Mouse (Mus musculus) neural tube, embryonic 13.5 days (tissue): Measurements from ENCODE around the gene Tcf7l1. TPM values are rescaled to one million over a fixed set of nuclear protein-coding genes. Genes with fewer than 3 reads are reported as not detected.

Experiments
- ATAC-seq: fragments of 200-750 bp; cut with Nextera tagmentation; 2 replicates; pipeline ENCODE4 v1.8.0; 2017; ENCODE audit warnings: low read depth, mild to moderate bottlenecking, moderate TSS enrichment, moderate library complexity
- H3K27ac ChIP-seq: fragments of 300-500 bp; sonication (generic); replicated peaks from 2 replicates; pipeline ENCODE4 v1.5.1; 2015; ENCODE audit warnings: moderate library complexity, mild to moderate bottlenecking, inconsistent platforms
- H3K27me3 ChIP-seq: fragments of 300-500 bp; sonication (generic); 2 replicates; pipeline ENCODE4 v1.6.1; 2015; ENCODE audit warnings: mild to moderate bottlenecking, inconsistent platforms
- H3K36me3 ChIP-seq: fragments of 300-500 bp; sonication (generic); 2 replicates; pipeline ENCODE4 v1.6.1; 2015; ENCODE audit warnings: mild to moderate bottlenecking, inconsistent platforms
- H3K4me1 ChIP-seq: fragments of 300-500 bp; sonication (generic); replicated peaks from 2 replicates; pipeline ENCODE4 v1.6.1; 2015; ENCODE audit warnings: inconsistent platforms
- H3K4me2 ChIP-seq: fragments of 300-500 bp; sonication (generic); 2 replicates; pipeline ENCODE4 v1.6.1; 2015; ENCODE audit warnings: inconsistent platforms, mild to moderate bottlenecking, moderate library complexity
- H3K4me3 ChIP-seq: fragments of 300-500 bp; sonication (generic); 2 replicates; pipeline ENCODE4 v1.5.1; 2015; ENCODE audit warnings: mild to moderate bottlenecking, inconsistent platforms
- H3K9ac ChIP-seq: fragments of 300-500 bp; sonication (generic); 2 replicates; pipeline ENCODE4 v1.6.1; 2015; ENCODE audit warnings: moderate library complexity, mild to moderate bottlenecking, inconsistent platforms
- H3K9me3 ChIP-seq: fragments of 300-500 bp; sonication (generic); 2 replicates; pipeline ENCODE4 v1.6.1; 2016; ENCODE audit warnings: inconsistent platforms
- WGBS: fragments of 180-500 bp; shearing (Covaris S2); methylation state at CpG from one replicate; pipeline ENCODE4 v1.1.7; 2015; 5-methylcytosine and 5-hydroxymethylcytosine counted together
- polyA plus RNA-seq: library from polyadenylated mRNA; unstranded; fragments of >200 nt; fragmentation: Nextera tagmentation; extraction: Ambion mirVana; gene quantifications from 2 replicates; pipeline ENCODE4 v1.2.1, GENCODE M21; 2015

Tcf7l1 gene
- polyA plus RNA-seq, 1 experiment from 2014 or later, result 11.8 TPM

DNA sequence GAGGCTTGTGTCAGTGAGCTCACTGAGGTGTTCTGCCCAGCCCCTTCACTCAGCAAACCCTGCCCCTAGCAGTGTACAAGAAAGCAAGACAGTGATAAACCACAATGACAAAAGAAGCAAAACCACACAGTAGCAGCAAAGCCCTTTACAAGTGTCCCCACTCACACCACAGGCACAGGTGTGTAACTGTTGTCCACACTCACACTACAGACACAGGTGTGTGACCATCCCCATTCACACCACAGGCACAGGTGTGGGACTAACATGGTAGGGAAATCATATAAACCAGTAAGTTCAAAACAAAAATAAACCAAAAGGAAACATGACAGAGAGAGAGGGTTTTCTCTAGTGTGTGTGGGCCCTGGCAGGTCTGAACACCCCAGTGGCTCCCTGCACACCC, 200.7 kb downstream of the Tcf7l1 start:
- Histone ChIP-seq H3K9ac (no peak overlapping the region), H3K4me3 (no peak overlapping the region), H3K36me3 (peaks cover 25% of the 10 kb centered on the region; the same call in 1 of the 2 replicates), H3K4me1 (no peaks in the 10 kb centered on the region), H3K9me3 (no peaks in the 10 kb centered on the region), H3K27me3 (no peaks in the 10 kb centered on the region), H3K4me2 (no peak overlapping the region), H3K27ac (no peak overlapping the region)
- ATAC-seq, result no peak

- no peaks in the 10 kb centered on the region for H3K27me3 ChIP-seq
- no peak overlapping the region for H3K27ac ChIP-seq
- peaks cover 21% of the 10 kb centered on the region; the same call in 1 of the 2 replicates for H3K36me3 ChIP-seq
- H3K4me2 ChIP-seq, result no peak overlapping the region
- no peaks in the 10 kb centered on the region for H3K9me3 ChIP-seq
- H3K9ac ChIP-seq, result no peak overlapping the region
- H3K4me1 ChIP-seq, result no peaks in the 10 kb centered on the region
- no peak overlapping the region for H3K4me3 ChIP-seq
- WGBS, result 76% methylated on average over 3 of the region's 3 CpGs
- no peak for ATAC-seq
These were observed 202.4 kb downstream of the Tcf7l1 start for GRCm38 (mm10) chr6:72586701-72587100.

GRCm38 (mm10) chr6:72584154-72584553, 204.9 kb downstream of the Tcf7l1 start:
- Histone ChIP-seq H3K27me3 (no peaks in the 10 kb centered on the region), H3K36me3 (peaks cover 32% of the 10 kb centered on the region; the same call in 1 of the 2 replicates), H3K9ac (no peak overlapping the region), H3K4me2 (no peak overlapping the region), H3K9me3 (no peaks in the 10 kb centered on the region), H3K4me3 (no peak overlapping the region), H3K4me1 (no peaks in the 10 kb centered on the region), H3K27ac (no peak overlapping the region)
- ATAC-seq, result no peak
- WGBS, result 85% methylated on average over 11 of the region's 11 CpGs

DNA sequence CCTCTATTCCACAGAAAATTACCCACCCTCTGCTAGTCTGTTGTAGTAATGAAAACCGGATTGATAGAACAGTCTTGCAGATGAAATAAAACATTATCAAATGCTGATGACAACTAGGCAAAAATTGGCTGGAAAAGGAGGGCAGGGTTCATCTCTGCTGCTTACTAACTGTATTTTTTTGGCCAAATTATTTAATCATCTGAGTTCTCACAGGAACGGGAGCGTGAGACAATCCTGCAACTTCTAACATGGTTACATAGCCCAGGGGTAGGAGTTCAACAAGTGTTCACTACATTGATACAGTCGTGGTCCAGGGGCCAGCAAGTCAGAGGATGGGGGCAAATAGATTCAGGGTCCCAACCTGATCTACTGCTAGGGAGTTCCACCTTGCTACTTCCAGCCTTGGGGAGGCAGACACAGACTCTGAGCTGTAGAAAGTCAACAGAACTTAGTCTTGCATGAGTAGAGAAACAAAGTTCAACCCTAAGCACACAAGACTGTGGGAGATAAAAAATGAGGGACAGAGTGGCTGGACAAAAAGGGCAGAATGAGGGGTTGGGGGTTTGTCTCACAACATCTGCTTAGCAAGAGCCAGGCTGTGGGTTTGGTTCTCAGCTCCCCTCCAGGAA, 205.7 kb downstream of the Tcf7l1 start:
- no peaks in the 10 kb centered on the region for H3K27me3 ChIP-seq
- H3K4me2 ChIP-seq, result no peak overlapping the region
- 87% methylated on average over 4 of the region's 4 CpGs for WGBS
- H3K4me3 ChIP-seq, result no peak overlapping the region
- peaks cover 41% of the 10 kb centered on the region; the same call in 1 of the 2 replicates for H3K36me3 ChIP-seq
- ATAC-seq, result no peak
- H3K9ac ChIP-seq, result no peak overlapping the region
- no peak overlapping the region for H3K27ac ChIP-seq
- H3K4me1 ChIP-seq, result no peaks in the 10 kb centered on the region
- no peaks in the 10 kb centered on the region for H3K9me3 ChIP-seq

GRCm38 (mm10) chr6:72581625-72582382, 207.2 kb downstream of the Tcf7l1 start:
- Histone ChIP-seq H3K4me1 (no peaks in the 10 kb centered on the region), H3K9ac (no peak overlapping the region), H3K27me3 (no peaks in the 10 kb centered on the region), H3K9me3 (no peaks in the 10 kb centered on the region), H3K4me3 (no peak overlapping the region), H3K4me2 (no peak overlapping the region), H3K27ac (no peak overlapping the region), H3K36me3 (peaks cover 48% of the 10 kb centered on the region)
- 76% methylated on average over 11 of the region's 11 CpGs for WGBS
- no peak for ATAC-seq

Other genes with a start within 250 kb of the Tcf7l1 start
- 11.9 and 12.9 TPM in 2 replicates for gene Capg, start 244.9 kb downstream of the Tcf7l1 start, polyA plus RNA-seq
- gene Elmod3, start 190.8 kb downstream of the Tcf7l1 start, polyA plus RNA-seq, result 17.5 and 18.9 TPM in 2 replicates
- 5.3 and 5.4 TPM in 2 replicates for gene Retsat, start 190.8 kb downstream of the Tcf7l1 start, polyA plus RNA-seq
- 39.3 and 43.9 TPM in 2 replicates for gene Tgoln1, start 172.3 kb downstream of the Tcf7l1 start, polyA plus RNA-seq
- gene Kcmf1, start 110.7 kb upstream of the Tcf7l1 start, polyA plus RNA-seq, result 34.4 and 35.1 TPM in 2 replicates
- gene Tmsb10, start 169.5 kb upstream of the Tcf7l1 start, polyA plus RNA-seq, result 4,458 and 5,080 TPM in 2 replicates